Mouse (Mus musculus) stomach, postnatal 0 days (tissue): ENCODE data around the gene Arhgap9.

ENCODE experiments used
- CTCF ChIP-seq: IDR thresholded peaks from 2 replicates; pipeline ENCODE4 v1.5.1; 2016; ENCODE audit warnings: antibody characterized with exemption, low read depth, mild to moderate bottlenecking, moderate library complexity
- EP300 ChIP-seq: optimal IDR thresholded peaks from 2 replicates; pipeline ENCODE3; 2016; ENCODE audit warnings: antibody characterized with exemption

DNA sequence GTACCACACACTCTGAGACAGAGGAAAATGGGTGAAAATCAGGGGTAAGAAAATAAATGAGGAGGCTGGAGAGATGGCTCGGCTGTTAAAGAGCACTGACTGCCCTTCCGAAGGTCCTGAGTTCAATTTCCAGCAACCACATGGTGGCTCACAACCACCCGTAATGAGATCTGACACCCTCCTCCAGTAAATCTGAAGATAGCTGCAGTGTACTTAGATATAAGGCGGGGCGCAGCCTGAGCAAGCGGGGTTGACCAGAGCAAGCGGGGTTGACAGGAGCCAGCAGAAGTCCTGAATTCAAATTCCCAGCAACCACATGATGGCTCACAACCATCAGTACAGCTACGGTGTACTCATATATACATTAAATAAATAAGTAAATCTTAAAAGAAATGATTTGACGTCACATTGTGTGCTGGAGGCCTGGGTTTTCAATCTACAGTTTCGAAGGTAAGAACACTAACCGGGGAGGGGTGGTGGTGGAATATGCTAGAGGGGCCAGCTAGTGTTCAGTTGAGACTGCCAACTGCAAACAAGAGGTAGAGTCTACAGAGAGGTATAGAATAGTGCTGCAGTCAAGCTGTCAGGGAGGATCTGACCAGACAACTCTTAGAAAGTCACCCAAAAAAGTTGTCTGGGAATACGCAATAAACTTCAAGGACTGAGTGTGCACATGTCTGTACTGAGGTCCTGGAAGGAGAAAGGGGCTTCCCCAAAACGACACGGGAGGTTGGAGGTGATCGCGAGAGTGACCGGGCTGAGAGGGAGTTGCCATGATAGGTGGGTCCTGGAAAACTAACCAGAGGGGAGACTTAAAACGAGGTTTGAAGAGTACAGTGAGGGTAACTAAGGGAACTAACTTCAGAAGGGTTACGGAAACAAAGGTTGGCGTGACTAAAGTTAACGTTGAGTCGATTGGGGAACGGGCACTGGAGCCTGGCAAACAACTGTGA is 11.0 kb upstream of the Arhgap9 start:
- TF ChIP-seq CTCF (no peak), EP300 (no peak)
